Mouse (Mus musculus) adrenal gland, postnatal 25 days (tissue): ENCODE results near the gene Stxbp2. TPM values are rescaled to one million over a fixed set of nuclear protein-coding genes. Genes with fewer than 3 reads are reported as not detected.

Experiments
- DNase-seq: peaks from one replicate; pipeline ENCODE4 v3.0.0; 2021; ENCODE audit warnings: mixed read lengths
- total RNA-seq: library from RNA; stranded (reverse); gene quantifications from 2 replicates; pipeline ENCODE4 v1.2.3, GENCODE M21; 2021

The Stxbp2 gene
- total RNA-seq, 1 experiment from 2014 or later, result 133 TPM

DNA sequence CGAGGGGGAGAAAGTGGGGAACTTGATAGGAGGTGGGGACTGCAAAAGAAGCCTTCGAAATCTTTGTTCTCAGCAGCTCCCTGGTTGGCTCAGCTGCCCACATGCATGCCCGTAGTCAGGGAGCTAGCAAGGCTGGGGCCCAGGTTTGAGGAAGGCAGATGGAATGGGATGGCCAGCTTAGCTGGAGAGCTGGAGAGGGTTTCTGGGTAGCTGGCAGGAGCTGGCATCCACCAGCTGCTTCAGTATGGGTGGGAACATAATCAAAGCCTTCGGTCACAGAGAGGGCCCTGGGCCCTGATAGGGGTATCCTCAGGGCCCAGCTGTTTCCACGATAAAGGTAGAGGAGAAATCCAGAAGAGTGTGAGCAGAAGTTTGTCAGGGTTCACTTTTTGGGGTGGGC lies 51.7 kb downstream of the Stxbp2 start:
- DNase-seq, result no peak

DNA sequence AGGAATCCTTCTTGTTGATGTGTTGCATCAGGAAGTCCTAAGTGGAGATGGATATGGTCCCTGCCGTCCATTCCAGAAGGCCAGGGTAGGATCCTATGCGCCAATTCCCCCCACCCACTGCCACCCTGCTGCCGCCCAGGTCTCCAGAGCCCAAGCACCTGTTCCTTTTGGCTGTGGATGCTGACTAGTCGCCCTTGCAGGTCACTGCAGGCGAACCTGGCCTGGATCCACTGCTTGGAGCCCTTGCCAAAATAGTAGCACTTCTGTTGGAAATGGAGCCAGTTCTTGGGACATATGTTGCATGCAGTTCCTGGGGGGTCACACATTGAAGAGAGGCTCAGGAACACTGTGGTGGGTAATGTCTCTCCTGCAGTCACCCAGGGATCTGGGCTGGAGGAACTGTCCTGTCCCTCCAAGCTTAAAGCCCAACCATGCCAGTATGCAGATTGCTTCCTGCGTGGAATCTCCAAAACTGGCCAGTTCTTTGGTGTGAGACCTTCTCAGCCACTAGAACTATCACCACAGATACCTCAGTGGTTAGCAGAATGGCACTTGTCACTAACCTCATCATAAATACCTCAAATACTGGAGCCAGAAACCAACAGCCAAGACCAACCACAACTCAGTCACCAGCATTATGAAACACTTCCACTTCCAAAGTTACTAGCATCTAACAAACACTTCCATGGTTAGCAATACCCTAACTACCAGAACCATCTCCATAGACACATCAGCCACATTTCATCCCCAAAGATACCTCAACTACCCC lies 52.8 kb downstream of the Stxbp2 start:
- DNase-seq, result no peak

DNA sequence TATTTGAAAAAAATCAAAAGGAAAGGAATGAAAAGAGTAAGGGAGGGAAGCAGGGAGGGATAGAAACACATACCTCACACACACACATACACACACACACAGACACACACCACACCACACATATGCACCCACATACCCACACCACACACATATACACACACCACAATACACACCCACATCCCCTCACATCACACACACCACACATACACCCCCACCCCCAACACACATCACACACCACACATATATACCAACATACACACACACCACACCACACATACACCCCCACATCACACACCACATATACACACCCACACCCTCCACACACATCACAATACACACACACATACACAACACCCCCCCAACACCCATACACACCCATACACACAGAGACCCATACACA lies 53.8 kb downstream of the Stxbp2 start:
- no peak for DNase-seq

DNA sequence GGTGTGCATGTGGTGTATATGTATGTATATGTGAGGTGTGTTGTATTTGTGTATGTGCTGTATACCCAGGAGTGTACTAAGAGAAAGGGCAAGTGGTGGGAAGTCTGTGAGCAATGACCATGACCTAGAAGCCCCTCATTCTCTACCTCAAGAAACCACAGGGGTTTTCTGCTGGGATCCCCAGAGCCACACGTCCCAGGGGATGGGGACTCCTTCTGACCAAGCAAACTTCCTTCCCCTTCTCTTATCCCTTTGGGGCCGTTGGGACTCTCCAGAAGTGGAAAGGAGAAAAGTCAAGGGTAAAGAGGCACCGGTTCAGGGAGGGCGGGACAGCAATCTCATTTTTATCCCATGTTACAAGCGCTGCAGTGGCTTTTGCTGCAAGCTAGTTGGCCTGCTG lies 54.7 kb downstream of the Stxbp2 start:
- DNase-seq, result no peak

DNA sequence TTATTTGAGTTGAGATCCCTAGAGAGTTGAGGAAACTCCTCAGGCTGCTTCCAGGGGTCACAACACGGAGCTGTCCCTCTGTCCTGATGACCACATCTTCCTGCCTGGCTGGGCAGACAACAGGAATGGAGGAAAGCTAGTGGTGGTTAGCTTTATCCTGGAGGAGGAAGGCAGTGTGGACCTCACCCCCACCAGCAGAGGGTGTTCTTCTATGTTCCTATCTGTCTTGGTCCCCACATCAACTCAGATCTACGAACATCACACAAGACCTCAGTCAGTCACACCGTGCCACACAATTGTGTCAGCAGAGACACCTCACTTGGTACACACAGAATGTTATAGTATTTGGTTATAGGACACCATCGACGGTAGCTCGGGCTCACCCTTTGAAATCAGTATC lies 56.8 kb downstream of the Stxbp2 start:
- no peak for DNase-seq

DNA sequence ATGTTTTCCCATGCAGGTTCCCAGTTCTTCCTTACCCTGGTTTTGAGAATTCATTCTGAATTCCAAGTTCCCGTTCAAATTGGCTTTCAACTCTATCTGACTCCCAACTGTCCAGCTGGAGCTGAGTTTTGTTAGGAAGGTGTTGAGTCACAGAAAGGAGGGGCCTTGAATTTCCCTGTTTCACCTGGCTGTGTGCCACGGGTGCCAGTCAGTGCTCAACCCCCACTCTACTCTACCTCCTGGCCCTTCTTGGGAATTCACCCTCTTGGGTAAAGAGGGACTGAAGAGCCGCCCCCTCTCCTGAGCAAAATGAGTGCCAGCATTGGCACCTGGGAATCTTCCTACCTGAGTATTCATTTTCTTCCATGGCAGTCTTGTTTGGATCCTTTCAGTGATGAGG lies 60.0 kb downstream of the Stxbp2 start:
- DNase-seq, result peak; percentile 12

Other genes with a start within 250 kb of the Stxbp2 start
- gene Arhgef18, start 237.9 kb upstream of the Stxbp2 start, total RNA-seq, result 30.6 and 53.5 TPM in 2 replicates
- 11.2 and 12.4 TPM in 2 replicates for gene Pex11g, start 163.3 kb upstream of the Stxbp2 start, total RNA-seq
- gene Tex45, start 160.1 kb upstream of the Stxbp2 start, total RNA-seq, result not detected in 2 replicates
- 18.2 and 24.3 TPM in 2 replicates for gene Zfp358, start 137.8 kb upstream of the Stxbp2 start, total RNA-seq
- 46.3 and 46.5 TPM in 2 replicates for gene Mcoln1, start 130.5 kb upstream of the Stxbp2 start, total RNA-seq
- 41.7 and 63.8 TPM in 2 replicates for gene Pnpla6, start 115.6 kb upstream of the Stxbp2 start, total RNA-seq
- gene C330021F23Rik, start 63.0 kb upstream of the Stxbp2 start, total RNA-seq, result not detected in 2 replicates
- gene Camsap3, start 43.7 kb upstream of the Stxbp2 start, total RNA-seq, result 7.0 and 10.0 TPM in 2 replicates
- gene Xab2, start 9.6 kb upstream of the Stxbp2 start, total RNA-seq, result 34.8 and 40.9 TPM in 2 replicates
- 90.3 and 117 TPM in 2 replicates for gene Pet100, start 9.4 kb upstream of the Stxbp2 start, total RNA-seq
- not detected in 2 replicates for gene Pcp2, start 5.4 kb upstream of the Stxbp2 start, total RNA-seq
- 32.6 and 32.8 TPM in 2 replicates for gene Retn, start 24.8 kb downstream of the Stxbp2 start, total RNA-seq
- gene Mcemp1, start 34.8 kb downstream of the Stxbp2 start, total RNA-seq, result 0.21 TPM in 1 of 2 replicates, not detected in the other
- 23.1 and 33.7 TPM in 2 replicates for gene Fcor, start 41.4 kb downstream of the Stxbp2 start, total RNA-seq
- 19.3 and 20.2 TPM in 2 replicates for gene Trappc5, start 45.3 kb downstream of the Stxbp2 start, total RNA-seq
- 0.18 TPM in 1 of 2 replicates, not detected in the other for gene Fcer2a, start 63.2 kb downstream of the Stxbp2 start, total RNA-seq
- gene Clec4g, start 89.7 kb downstream of the Stxbp2 start, total RNA-seq, result not detected in 2 replicates
- gene Cd209a, start 118.0 kb downstream of the Stxbp2 start, total RNA-seq, result not detected in 2 replicates
- not detected in 2 replicates for gene Cd209e, start 223.4 kb downstream of the Stxbp2 start, total RNA-seq
- not detected in 2 replicates for gene Cd209d, start 247.6 kb downstream of the Stxbp2 start, total RNA-seq